Mouse (Mus musculus) kidney, postnatal 25 days (tissue): ENCODE results near the gene P3h3.
"Not testable (repeated sequence)": the region's sequence is repeated elsewhere in the genome, so short reads cannot be mapped to it uniquely, and the experiment has no call there.

Source experiments
- DNase-seq, 2 experiments: peaks; one replicate each; pipeline ENCODE4 v3.0.0; 2021; ENCODE audit warnings: mixed read lengths in 2 of 2

P3h3 gene

DNA sequence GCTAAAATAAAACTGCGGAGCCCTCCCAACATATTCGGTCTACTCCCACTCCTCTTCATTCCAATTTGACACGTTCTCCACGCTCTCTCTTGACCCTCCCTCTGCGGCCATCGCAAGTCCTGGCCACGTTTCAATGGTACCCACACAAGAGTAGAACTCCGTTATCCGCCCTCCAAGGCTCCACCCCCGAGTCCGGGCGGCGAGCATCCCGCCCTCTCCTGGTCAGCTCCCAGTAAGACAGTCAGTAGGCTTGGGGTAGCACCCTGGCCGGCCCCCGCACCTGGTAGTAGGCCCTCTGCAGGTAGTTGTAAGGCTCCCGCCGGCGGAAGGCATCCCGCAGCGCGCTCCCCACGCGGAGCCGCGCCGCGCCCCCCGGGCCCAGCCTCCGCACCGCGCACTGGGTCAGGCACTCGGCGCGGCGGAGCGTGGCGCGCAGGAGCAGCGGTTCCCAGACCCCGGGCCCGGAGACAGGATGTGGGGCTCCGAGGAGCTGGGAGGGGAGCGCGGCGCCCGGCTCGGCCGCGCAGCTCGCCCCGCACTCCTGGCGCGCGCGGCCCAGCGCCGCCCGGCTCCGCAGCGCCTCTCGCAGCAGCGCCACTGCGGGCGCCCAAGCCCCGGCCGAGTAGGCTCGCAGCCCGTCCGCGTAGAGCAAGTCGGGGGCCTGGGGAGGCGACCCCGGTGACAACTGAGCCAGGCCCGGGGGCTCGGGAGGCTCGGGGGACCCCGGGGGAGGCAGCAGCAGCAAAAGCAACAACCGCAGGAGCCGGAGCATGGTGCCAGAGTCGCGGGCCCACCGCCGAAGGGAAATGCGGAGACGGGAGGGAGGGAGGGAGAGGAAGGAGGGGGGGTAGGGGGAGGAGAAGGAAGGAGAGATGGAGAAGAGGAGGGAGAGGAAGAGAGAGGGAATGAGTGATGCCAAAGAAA is at the start of gene P3h3:
Gene P3h3 (minus strand): TSS at position 837 of the 924 bp plus-strand sequence.
- DNase-seq, result peak; percentile 76 to 87

- no peak for DNase-seq
Measured at GRCm38 (mm10) chr6:124904991-124905860, 47.7 kb upstream of the P3h3 start.

DNA sequence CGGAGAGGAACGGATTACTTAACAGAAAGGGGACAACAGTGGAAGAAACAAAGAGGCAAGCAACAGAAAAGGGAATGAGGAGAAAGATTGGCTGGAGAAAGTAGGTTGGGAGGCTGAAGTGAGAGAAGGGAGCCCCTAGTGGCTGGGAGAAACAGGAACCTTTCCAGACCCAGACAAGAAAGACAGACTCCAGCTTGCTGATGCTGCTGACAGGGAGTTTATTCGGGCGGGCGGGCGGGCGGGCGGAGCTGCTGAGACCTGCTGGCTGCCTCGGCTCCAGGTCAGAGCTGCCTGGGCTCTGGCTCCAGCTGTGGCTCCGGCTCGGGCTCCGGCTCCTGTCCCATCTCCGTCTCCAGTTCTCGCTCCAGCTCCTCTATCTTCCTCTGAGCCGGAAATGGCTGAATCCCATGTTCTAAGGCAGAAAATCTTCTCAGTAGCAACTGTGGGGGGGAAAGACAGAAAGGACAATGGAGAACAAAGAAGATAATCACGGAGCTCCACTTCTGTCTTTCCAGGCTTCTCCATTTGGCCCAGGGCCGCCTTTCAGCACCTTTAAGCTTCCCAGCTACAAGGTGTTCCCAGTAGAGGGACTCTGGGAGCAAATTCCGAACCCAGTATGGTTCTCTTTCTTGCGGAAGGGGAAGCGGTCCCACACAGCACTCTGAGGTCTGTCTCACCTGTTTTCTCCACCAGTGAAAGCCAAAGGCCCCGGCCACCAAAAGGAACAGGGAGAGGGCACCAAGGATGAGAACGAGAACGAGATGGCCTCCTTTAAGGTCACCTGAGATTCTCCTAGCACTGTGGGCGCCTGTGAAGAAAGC is 46.8 kb upstream of the P3h3 start:
- DNase-seq, result peak; percentile 81 to 87

DNA sequence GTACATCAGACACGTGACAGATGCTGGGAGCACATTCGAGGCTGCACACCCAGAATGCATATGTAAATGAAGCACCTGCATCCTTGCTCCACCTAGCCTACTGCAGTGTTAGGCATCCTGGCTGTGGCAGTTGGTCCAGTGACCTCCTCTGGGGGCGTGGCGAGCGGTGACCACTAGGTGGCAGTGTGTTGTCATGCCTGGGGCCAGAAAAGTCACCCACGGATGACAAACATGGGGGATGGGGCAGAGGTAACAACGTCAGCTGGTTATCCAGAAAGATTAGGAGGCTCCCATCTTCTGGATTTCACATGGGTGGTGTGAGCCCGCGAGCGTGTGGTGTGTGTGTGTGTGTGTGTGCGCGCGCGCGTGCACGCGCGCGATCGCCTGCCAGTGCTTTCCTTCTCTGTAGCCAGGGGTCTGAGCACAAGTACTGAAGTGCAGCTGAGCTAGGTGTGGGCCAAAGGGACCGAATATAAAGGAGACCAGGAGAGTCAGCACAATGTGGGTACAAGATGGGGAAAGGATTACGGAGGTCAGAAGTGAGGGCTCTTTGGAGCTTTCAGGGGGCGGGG is 46.1 kb upstream of the P3h3 start:
- DNase-seq, result peak; percentile 95 to 98

DNA sequence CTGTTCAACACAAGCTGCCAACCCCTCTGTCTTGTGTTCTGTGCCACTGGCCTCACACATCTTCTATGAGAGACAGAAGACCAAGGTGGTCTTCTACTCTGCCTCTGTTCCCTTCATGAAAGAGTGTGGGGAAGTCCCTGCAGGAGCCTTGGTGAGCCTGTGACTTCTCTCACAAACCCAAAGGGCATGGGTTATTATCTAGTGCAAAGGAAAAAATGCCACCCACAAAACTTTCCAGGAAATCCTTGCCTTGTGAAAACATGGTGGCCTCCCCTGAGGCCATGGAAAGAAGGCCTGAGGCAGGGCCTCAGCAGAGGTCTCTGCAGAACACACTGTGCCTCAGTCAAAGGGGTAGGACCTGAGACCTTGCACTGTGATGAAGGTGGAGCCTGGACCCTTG is 44.3 kb upstream of the P3h3 start:
- DNase-seq, result no peak

- no peak for DNase-seq
Measured at GRCm38 (mm10) chr6:124900801-124901480, 43.4 kb upstream of the P3h3 start.

- DNase-seq, result no peak
Measured at GRCm38 (mm10) chr6:124900056-124900800, 42.7 kb upstream of the P3h3 start.

DNA sequence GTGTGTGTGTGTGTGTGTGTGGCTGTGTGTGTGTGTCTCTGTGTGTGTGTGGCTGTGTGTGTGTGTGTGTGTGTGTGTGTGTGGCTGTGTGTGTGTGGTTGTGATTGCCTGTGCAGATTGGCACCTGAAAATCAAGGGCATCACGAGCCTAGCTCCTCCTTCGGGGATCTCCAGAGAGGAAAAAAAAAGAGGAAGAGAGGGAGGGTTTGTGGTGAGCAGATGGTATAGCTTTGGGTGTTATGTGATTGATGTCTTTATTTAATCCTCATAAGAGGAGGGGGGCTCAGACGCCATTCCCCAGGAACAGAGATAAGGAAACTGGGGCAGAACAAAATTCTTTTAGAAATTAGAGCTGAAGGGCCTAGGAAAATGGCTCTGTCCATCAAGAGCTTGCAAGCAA is 40.8 kb upstream of the P3h3 start:
- DNase-seq, result no peak

DNA sequence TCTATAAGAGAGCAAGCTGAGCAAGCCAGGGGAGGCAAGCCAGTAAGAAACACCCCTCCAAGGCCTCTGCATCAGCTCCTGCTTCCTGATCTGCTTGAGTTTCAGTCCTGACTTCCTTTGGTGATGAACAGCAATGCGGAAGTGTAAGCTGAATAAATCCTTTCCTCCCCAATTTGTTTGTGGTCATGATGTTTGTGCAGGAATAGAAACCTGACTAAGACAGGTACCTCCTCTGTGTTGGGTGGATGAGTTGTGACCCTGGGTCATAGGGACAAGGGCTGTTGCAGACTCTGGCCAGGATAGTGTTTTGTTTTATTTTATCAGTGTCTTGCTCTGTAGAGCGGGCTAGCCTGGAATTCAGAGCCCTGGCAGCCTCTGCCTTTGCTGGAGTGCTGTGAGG is 36.6 kb upstream of the P3h3 start:
- DNase-seq, result not testable (repeated sequence)

GRCm38 (mm10) chr6:124890997-124891396 is 33.4 kb upstream of the P3h3 start:
- DNase-seq, result no peak

DNA sequence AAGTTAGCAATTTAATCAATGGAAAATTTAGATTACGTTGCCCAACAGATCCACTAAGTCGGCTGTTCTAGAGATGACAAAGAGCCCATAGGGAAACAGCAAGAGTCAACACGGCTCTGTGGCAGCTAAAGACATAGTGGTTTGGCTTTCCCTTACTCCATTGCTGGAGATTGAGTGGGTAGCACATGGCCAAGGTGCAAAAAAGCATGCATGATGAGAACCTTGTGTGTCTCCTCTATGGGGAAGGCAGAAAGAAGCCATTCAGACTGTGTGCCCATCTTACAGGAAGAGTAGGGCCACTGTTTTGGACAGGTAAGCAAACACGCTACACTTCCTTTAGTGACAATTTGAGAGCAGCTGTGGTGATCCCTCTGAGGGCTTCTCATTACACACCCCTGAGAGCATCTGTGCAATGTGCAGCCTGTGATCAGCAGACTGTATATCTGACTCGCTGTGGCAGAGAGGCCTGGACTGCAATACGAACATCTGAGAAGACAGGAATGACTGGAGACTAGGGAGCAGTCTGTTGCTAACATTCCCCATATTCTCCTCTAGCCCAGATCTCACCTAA is 31.1 kb upstream of the P3h3 start:
- DNase-seq, result no peak

- no peak for DNase-seq
Measured at GRCm38 (mm10) chr6:124887986-124888385, 30.4 kb upstream of the P3h3 start, which contains the start of gene Cd4. Gene Cd4 (minus strand): TSS chr6:124888221.

DNA sequence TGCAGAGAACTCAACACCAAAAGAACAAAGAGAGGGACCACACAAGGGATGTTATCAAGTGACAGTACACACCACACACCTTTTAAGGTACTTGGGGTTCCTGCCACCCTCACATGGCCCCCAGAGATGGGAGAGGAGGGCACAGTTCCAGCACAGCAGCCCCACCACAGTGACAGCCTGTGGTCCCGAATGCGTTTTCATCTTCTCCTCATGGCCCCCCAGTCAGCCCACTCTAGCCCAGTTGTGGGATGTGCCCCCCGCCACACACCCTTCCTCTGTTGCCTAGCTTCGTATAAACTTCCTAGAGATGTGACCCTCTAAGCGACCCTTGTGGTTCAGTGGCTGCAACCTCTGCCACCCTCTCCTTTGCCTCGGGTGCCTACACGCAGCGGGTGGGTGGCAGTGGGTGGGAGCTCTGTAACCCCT is 28.4 kb upstream of the P3h3 start:
- no peak for DNase-seq

- DNase-seq, result no peak
Measured at GRCm38 (mm10) chr6:124884714-124885500, 27.4 kb upstream of the P3h3 start.

- no peak for DNase-seq
Measured at GRCm38 (mm10) chr6:124883351-124883750, 25.8 kb upstream of the P3h3 start.

- DNase-seq, result no peak
Measured at GRCm38 (mm10) chr6:124881821-124882220, 24.3 kb upstream of the P3h3 start.

DNA sequence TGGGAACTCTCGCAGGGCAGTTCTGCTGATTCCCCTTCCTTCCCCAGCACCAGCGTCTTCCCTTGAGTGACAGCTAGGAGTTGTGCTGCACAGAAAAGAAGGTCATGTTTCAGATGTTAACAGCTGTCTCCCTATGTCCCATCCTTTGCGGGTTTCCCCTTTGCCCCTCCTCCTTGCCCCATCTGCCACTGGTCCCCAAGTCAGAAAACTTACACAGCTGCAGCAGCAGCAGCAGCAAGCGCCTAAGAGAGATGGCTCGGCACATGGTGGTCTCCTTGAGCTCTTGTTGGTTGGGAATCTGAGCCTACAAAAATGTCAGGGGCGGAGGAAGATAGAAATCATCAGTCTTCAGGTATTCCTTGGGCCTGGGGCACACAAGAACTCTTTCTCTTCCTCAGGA is 21.8 kb upstream of the P3h3 start:
- no peak for DNase-seq

- no peak for DNase-seq
Measured at GRCm38 (mm10) chr6:124874348-124874747, 16.8 kb upstream of the P3h3 start.

GRCm38 (mm10) chr6:124866560-124866959 is 9.0 kb upstream of the P3h3 start:
- DNase-seq, result no peak
